Mouse (Mus musculus) G1E (cell line): ENCODE results near the gene Bloc1s5.

Source experiments
- CTCF ChIP-seq: IDR thresholded peaks from 2 replicates; pipeline ENCODE4 v1.5.1; 2012; ENCODE audit warnings: low read depth, low read length, inconsistent platforms, mixed read lengths
- GATA1 ChIP-seq: IDR thresholded peaks from 2 replicates; pipeline ENCODE4 v1.6.1; 2012; ENCODE audit warnings: borderline replicate concordance, low read length, inconsistent platforms, mixed read lengths
- GATA2 ChIP-seq: IDR thresholded peaks from 2 replicates; pipeline ENCODE4 v1.6.1; 2012; ENCODE audit warnings: low read depth, low read length, inconsistent platforms, borderline replicate concordance

- TF ChIP-seq GATA1, result no peak
- no peak for TF ChIP-seq CTCF
- no peak for TF ChIP-seq GATA2
Observed at GRCm38 (mm10) chr13:38610336-38610735, 24.6 kb downstream of the Bloc1s5 start.
